Mouse (Mus musculus) hindbrain, embryonic 14.5 days (tissue): ENCODE data around the gene Slc15a2. TPM values are rescaled to one million over a fixed set of nuclear protein-coding genes. Genes with fewer than 3 reads are reported as not detected.

Experiments used
- ATAC-seq: fragments of 200-750 bp; cut with Nextera tagmentation; 2 replicates; pipeline ENCODE4 v1.8.0; 2017; ENCODE audit warnings: moderate number of reproducible peaks, mild to moderate bottlenecking, moderate TSS enrichment, moderate library complexity; ENCODE audit not compliant: low FRiP score
- DNase-seq: peaks from one replicate; pipeline ENCODE4 v3.0.0-alpha.2; 2015; ENCODE audit warnings: low spot score
- H3K27ac ChIP-seq: fragments of 300-500 bp; sonication (generic); 2 replicates; pipeline ENCODE4 v1.5.1; 2014; ENCODE audit warnings: mild to moderate bottlenecking, moderate library complexity
- H3K27me3 ChIP-seq: fragments of 300-500 bp; sonication (generic); 2 replicates; pipeline ENCODE4 v1.6.1; 2014; ENCODE audit warnings: mild to moderate bottlenecking, low read length, mixed read lengths; ENCODE audit not compliant: control insufficient read depth, insufficient read depth
- H3K36me3 ChIP-seq: fragments of 300-500 bp; sonication (generic); replicated peaks from 2 replicates; pipeline ENCODE4 v1.6.1; 2014; ENCODE audit not compliant: control insufficient read depth, insufficient read depth
- H3K4me1 ChIP-seq: fragments of 300-500 bp; sonication (generic); replicated peaks from 2 replicates; pipeline ENCODE4 v1.6.1; 2014; ENCODE audit warnings: antibody characterized with exemption, low read length, mixed read lengths; ENCODE audit not compliant: control insufficient read depth, insufficient read depth
- H3K4me2 ChIP-seq: fragments of 300-500 bp; sonication (generic); replicated peaks from 2 replicates; pipeline ENCODE4 v1.6.1; 2014; ENCODE audit warnings: mild to moderate bottlenecking, moderate library complexity
- H3K4me3 ChIP-seq: fragments of 300-500 bp; sonication (generic); replicated peaks from 2 replicates; pipeline ENCODE4 v1.5.1; 2014; ENCODE audit warnings: mild to moderate bottlenecking, low read length
- H3K9ac ChIP-seq: fragments of 300-500 bp; sonication (generic); 2 replicates; pipeline ENCODE4 v1.6.1; 2014
- H3K9me3 ChIP-seq: fragments of 300-500 bp; sonication (generic); 2 replicates; pipeline ENCODE4 v1.6.1; 2016; ENCODE audit warnings: low read length; ENCODE audit not compliant: control insufficient read depth
- WGBS: fragments of 180-500 bp; shearing (Covaris S2); extraction: QIAGEN DNeasy Blood & Tissue Kit; methylation state at CpG from one replicate; pipeline ENCODE4 v1.1.7; 2014; 5-methylcytosine and 5-hydroxymethylcytosine counted together
- polyA plus RNA-seq: library from polyadenylated mRNA; unstranded; fragments of >200 nt; fragmentation: Nextera tagmentation; extraction: Ambion mirVana; gene quantifications from 2 replicates; pipeline ENCODE4 v1.2.1, GENCODE M21; 2014

The Slc15a2 gene
- polyA plus RNA-seq, 1 experiment from 2014 or later: 16.3 TPM

DNA sequence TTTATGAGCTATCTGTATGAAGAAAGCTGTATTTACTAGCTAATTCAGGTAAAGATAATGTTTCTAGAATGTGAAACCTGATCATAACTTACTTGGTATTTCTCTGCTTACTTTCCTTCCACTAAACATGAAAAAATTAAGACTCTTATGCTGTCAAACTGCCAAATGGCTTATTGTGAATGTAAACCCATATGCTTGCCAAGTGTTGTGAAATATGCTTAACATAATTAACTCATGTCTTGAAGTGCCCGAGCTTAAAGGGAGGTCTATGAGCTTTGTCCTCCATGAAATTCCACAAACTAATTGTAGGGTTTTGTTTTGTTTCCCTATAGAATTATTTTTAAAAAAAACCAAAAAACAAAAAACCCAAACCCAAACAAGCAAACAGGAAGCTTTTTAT lies 50.9 kb downstream of the Slc15a2 start:
- Histone ChIP-seq H3K9me3 (no peaks in the 10 kb centered on the region), H3K9ac (no peak overlapping the region), H3K27me3 (no peaks in the 10 kb centered on the region), H3K27ac (no peak overlapping the region), H3K4me1 (no peaks in the 10 kb centered on the region), H3K4me3 (no peak overlapping the region), H3K4me2 (no peak overlapping the region), H3K36me3 (no peaks in the 10 kb centered on the region)
- ATAC-seq: no peak
- DNase-seq: no peak
- WGBS: 79% methylated on average over 1 of the region's 1 CpGs

DNA sequence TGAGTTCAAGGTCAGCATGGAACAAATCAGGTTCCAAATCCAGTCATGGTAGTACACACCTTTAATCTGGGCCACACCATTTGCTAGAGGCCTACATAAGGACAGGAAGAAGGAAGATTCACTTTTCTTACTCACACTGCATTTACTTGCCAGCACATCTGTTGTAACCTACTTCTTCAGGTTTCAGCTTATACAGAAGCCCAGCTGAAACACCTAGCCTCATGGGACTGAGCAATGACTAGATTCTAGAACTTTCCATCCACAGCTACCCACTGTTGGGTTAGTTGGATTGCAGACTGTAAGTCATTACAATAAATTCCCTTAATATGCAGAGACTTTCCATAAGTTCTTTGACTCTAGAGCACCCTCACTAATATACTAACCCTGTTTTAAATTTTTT lies 52.2 kb downstream of the Slc15a2 start:
- H3K9ac ChIP-seq: no peak overlapping the region
- no peaks in the 10 kb centered on the region for H3K9me3 ChIP-seq
- ATAC-seq: no peak
- H3K4me3 ChIP-seq: no peak overlapping the region
- DNase-seq: no peak
- H3K27ac ChIP-seq: no peak overlapping the region
- H3K27me3 ChIP-seq: no peaks in the 10 kb centered on the region
- no peaks in the 10 kb centered on the region for H3K4me1 ChIP-seq
- no peaks in the 10 kb centered on the region for H3K36me3 ChIP-seq
- no peak overlapping the region for H3K4me2 ChIP-seq

DNA sequence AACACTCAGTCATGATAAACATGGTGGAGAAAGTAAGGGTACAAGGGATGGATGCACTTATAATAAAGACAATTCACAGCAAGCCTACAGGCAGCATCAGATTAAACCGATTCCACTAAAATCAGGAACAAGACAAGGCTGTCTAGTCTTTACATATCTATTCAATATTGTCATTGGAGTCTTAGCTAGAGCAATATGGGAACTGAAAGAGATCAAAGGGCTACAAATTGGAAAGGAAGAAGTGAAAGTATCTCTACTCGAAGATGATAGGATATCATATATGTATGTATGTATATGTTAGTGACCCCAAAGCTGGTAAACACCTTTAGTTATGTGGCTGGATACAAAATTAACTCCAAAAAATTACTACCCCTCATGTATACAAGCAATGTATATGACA lies 55.8 kb downstream of the Slc15a2 start:
- no peak for ATAC-seq
- no peaks in the 10 kb centered on the region for H3K9me3 ChIP-seq
- H3K4me3 ChIP-seq: no peak overlapping the region
- no peaks in the 10 kb centered on the region for H3K4me1 ChIP-seq
- H3K27me3 ChIP-seq: no peaks in the 10 kb centered on the region
- H3K4me2 ChIP-seq: no peak overlapping the region
- no peak overlapping the region for H3K9ac ChIP-seq
- whole genome bisulfite sequencing: 91% methylated on average over 2 of the region's 2 CpGs
- H3K27ac ChIP-seq: no peak overlapping the region
- DNase-seq: no peak
- no peaks in the 10 kb centered on the region for H3K36me3 ChIP-seq

DNA sequence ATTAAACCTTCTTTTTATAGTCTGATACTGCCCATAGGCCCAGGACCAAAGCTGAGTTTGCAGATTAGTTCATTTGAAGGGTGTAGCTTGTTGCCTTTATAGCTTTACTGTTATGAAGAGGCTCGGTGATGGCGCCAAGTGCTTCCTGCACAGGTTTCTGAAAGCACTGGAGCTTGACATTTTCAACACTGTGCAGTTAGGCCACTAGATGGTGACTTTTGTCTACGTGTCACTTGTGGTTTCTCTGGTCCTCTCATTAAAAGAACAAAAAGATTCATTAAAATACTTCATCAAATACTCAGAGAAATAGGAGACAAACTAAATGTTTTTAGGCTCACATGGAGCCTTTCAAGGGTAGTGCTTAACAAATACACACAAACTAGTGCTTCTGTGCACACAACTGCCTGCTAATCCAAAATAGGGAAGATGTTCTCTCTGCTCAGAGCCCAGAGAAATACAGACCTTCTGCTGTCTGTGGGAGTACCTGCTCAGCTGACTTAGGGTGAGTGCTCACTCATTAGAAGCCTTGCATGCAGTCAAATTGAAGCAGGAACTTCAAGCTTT lies 60.8 kb downstream of the Slc15a2 start:
- no peak overlapping the region for H3K4me2 ChIP-seq
- DNase-seq: no peak
- no peaks in the 10 kb centered on the region for H3K36me3 ChIP-seq
- no peak; the same call in 1 of the 2 replicates for ATAC-seq
- no peaks in the 10 kb centered on the region for H3K27me3 ChIP-seq
- WGBS: 76% methylated on average over 3 of the region's 3 CpGs
- no peaks in the 10 kb centered on the region for H3K4me1 ChIP-seq
- H3K9ac ChIP-seq: no peak overlapping the region
- no peak overlapping the region for H3K27ac ChIP-seq
- no peak overlapping the region for H3K4me3 ChIP-seq
- H3K9me3 ChIP-seq: no peaks in the 10 kb centered on the region

DNA sequence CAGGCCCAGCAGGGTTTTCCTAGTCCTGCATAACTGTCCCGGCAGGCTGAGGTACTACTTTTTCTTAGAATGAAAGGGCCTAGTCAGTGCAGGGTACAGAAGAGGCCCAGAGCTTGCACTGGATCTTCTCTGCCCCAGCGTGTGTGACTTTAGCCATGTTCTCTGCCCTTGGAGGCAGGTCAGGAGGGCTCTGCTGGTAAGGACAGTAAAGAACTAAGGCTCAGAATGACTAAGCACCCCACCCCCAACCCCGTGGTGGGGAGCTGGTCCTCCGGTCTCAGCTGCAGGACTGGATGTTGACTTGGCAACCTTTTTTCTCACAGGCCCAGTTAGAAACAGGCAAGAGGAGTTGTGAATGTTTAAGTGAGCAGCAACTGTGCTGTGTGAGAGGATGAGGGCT lies 62.0 kb downstream of the Slc15a2 start:
- H3K4me3 ChIP-seq: no peak overlapping the region
- H3K36me3 ChIP-seq: no peaks in the 10 kb centered on the region
- no peak overlapping the region for H3K4me2 ChIP-seq
- no peak overlapping the region for H3K9ac ChIP-seq
- H3K9me3 ChIP-seq: no peaks in the 10 kb centered on the region
- no peaks in the 10 kb centered on the region for H3K4me1 ChIP-seq
- WGBS: 25% methylated on average over 4 of the region's 4 CpGs
- DNase-seq: no peak
- no peak for ATAC-seq
- no peaks in the 10 kb centered on the region for H3K27me3 ChIP-seq
- no peak overlapping the region for H3K27ac ChIP-seq

DNA sequence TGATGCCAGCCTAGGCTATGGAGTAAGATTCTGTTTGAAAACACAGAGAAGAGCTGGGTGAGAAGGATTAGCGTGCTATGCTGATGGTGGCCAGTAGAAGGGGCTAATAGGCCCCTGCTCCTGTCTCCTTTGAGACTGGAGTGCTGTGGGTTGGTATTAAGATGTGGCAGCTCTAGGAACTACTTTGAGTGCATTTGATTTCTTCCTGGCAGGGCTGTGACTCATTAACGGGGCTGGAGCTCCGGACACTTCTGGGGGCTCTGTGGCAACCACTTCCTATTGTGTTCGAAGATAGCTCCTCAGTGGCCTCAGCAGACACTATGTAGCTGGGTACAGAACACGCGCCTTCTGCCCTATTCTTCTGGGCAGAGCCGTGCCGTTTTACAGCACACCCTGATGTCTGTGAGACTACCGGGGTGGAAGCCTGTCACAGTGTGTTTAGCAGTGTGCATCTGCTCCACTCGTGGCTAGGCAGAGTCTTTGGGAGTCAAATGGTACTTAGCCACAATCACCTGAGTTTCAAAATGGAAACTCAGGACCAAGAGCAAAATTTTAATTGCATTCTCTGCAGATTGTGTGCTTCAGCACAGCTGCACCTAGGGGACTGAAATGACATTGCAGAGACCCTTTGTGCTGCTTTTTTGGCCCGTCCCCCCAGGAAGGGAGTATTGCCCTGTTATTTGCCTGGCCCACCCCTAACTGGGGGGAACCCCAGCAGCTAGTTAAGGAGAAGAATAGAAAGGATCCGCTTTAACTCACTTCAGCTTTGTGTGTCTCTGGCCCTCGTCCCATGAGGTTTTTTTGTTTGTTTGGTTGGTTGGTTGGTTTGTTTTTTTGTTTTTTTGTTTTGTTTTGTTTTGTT lies 64.3 kb downstream of the Slc15a2 start:
- no peak overlapping the region for H3K27ac ChIP-seq
- no peak overlapping the region for H3K4me3 ChIP-seq
- WGBS: 65% methylated on average over 13 of the region's 13 CpGs
- no peaks in the 10 kb centered on the region for H3K27me3 ChIP-seq
- H3K9me3 ChIP-seq: no peaks in the 10 kb centered on the region
- H3K36me3 ChIP-seq: no peaks in the 10 kb centered on the region
- no peak overlapping the region for H3K4me2 ChIP-seq
- no peak overlapping the region for H3K9ac ChIP-seq
- 0 out of 2 replicates have a peak, but pooled peaks have one; percentile 17 for ATAC-seq
- H3K4me1 ChIP-seq: no peaks in the 10 kb centered on the region
- no peak for DNase-seq

DNA sequence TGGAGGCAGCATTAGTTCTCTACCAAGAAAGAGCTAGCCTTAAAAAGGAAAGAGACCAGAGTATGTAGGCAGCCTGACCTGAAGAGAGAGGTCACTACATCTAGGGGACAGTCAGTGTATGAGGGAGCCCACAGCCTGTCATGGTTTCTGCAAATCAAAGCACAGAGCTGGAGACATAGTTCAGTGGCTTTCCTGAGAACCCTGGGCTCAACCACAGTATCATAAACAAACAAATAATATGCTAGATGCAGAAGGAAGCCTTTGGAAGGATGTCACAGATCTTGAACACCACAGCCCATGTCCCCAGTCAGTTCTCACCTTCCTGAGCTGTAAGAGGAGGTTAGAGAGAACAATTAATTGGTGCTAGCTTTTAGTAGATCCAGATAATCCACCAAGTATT lies 66.1 kb downstream of the Slc15a2 start:
- DNase-seq (no peak), ATAC-seq (no peak)
- Histone ChIP-seq H3K27ac (no peak overlapping the region), H3K4me1 (no peaks in the 10 kb centered on the region), H3K9me3 (no peaks in the 10 kb centered on the region), H3K36me3 (no peaks in the 10 kb centered on the region), H3K4me2 (no peak overlapping the region), H3K27me3 (no peaks in the 10 kb centered on the region), H3K4me3 (no peak overlapping the region), H3K9ac (no peak overlapping the region)

DNA sequence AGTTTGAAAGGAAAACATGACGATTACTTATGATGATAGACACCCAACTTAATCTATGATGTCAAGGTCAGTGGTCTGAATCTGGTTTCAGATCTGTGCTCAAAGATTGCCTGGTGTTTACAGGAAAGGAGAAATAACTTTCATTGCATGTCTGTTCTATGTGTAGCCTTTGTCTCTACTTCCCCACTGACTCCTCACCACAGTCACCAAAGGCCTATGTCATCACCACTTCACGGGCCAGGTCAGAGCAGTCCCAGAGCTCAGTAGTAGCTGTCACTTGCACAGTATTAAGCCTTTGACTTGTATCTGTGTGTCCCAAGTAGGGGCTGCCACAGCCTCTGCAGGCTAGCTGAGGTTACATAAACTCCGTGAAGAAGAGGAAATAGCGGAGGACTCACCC lies 67.3 kb downstream of the Slc15a2 start:
- 84% methylated on average over 4 of the region's 4 CpGs for WGBS

DNA sequence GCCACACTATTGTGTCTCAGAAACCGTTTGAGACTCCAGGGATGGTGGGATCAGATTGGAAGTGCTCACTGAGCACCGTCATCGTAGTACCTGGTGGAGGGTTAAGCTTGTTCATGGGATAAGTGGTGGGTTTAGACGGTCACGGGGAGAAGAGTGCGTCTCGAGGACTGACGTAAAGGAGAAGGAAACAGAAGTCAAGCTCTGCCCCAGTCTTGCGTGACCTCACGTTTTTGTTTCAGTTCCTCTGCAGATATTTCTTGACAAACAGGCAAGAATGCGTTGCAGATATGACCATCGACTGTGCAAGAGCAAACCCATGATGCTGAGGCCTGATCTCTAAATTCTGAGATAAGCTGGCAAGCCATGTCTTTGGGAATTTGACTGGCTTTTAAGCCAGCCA lies 73.0 kb downstream of the Slc15a2 start:
- Histone ChIP-seq H3K4me2 (no peak overlapping the region), H3K4me3 (no peak overlapping the region), H3K27me3 (no peaks in the 10 kb centered on the region), H3K9me3 (no peaks in the 10 kb centered on the region), H3K36me3 (no peaks in the 10 kb centered on the region), H3K27ac (no peak overlapping the region), H3K9ac (no peak overlapping the region), H3K4me1 (no peaks in the 10 kb centered on the region)
- WGBS: 93% methylated on average over 12 of the region's 12 CpGs
- no peak for ATAC-seq
- no peak for DNase-seq

More for the DNA sequence above, 67.3 kb downstream of the Slc15a2 start:
- H3K36me3 ChIP-seq: no peaks in the 10 kb centered on the region
- H3K27ac ChIP-seq: no peak overlapping the region
- no peaks in the 10 kb centered on the region for H3K9me3 ChIP-seq
- ATAC-seq (no peak), DNase-seq (no peak)
- H3K4me2 ChIP-seq: no peak overlapping the region
- H3K4me3 ChIP-seq: no peak overlapping the region
- H3K4me1 ChIP-seq: no peaks in the 10 kb centered on the region
- no peaks in the 10 kb centered on the region for H3K27me3 ChIP-seq
- H3K9ac ChIP-seq: no peak overlapping the region
